Mouse (Mus musculus): ENCODE results near the gene Gss. TPM values are rescaled to one million over a fixed set of nuclear protein-coding genes. Genes with fewer than 3 reads are reported as not detected.
"Not testable (repeated sequence)": the region's sequence is repeated elsewhere in the genome, so short reads cannot be mapped to it uniquely, and the experiment has no call there.

Gss gene
- polyA plus RNA-seq, 1 experiment from 2014 or later, result 24.2 TPM

GRCm38 (mm10) chr2:155616971-155617370 lies 24.4 kb upstream of the Gss start:
- Histone ChIP-seq H3K36me3 (peaks cover 80% of the 10 kb centered on the region), H3K27ac (replicated peaks) (no peak overlapping the region), H3K9me3 (no peaks in the 10 kb centered on the region), H3K9ac (peak overlapping the region; percentile 50; the same call in 1 of the 2 replicates), H3K27me3 (replicated peaks) (0 out of 2 replicates have a peak, but pooled peaks cover 6% of the 10 kb centered on the region), H3K4me1 (peaks cover 54% of the 10 kb centered on the region), H3K4me2 (no peak overlapping the region), H3K4me3 (no peak overlapping the region)
- ATAC-seq (ENCODE audit: extremely low read depth, insufficient number of reproducible peaks, low FRiP score, low TSS enrichment), result no peak
- 39% methylated on average over 6 of the region's 6 CpGs for WGBS

- Histone ChIP-seq H3K36me3 (peaks cover 52% of the 10 kb centered on the region), H3K9ac (peak overlapping the region; percentile 85), H3K27ac (replicated peaks) (peak overlapping the region; percentile 25; the same call in 1 of the 2 replicates), H3K4me1 (peaks cover 57% of the 10 kb centered on the region), H3K27me3 (replicated peaks) (no peaks in the 10 kb centered on the region), H3K9me3 (no peaks in the 10 kb centered on the region), H3K4me2 (peak overlapping the region; percentile 84), H3K4me3 (peak overlapping the region; percentile 55)
- 45% methylated on average over 8 of the region's 8 CpGs for whole genome bisulfite sequencing
- no peak for ATAC-seq (ENCODE audit: extremely low read depth, insufficient number of reproducible peaks, low FRiP score, low TSS enrichment)
Measured at GRCm38 (mm10) chr2:155613953-155614352, 21.3 kb upstream of the Gss start.

- Histone ChIP-seq H3K27ac (replicated peaks) (peak overlapping the region; percentile 90), H3K9ac (peak overlapping the region; percentile 85), H3K27me3 (replicated peaks) (no peaks in the 10 kb centered on the region), H3K9me3 (no peaks in the 10 kb centered on the region), H3K36me3 (peaks cover 46% of the 10 kb centered on the region), H3K4me2 (peak overlapping the region; percentile 84), H3K4me1 (peaks cover 52% of the 10 kb centered on the region), H3K4me3 (peak overlapping the region; percentile 55)
- ATAC-seq (ENCODE audit: extremely low read depth, insufficient number of reproducible peaks, low FRiP score, low TSS enrichment), result peak; percentile 82
- 3% methylated on average over 20 of the region's 20 CpGs for WGBS
Measured at GRCm38 (mm10) chr2:155613326-155613755, 20.7 kb upstream of the Gss start.

- WGBS, result 48% methylated on average over 9 of the region's 9 CpGs
- Histone ChIP-seq H3K4me1 (peaks cover 54% of the 10 kb centered on the region), H3K27ac (replicated peaks) (peak overlapping the region; percentile 90), H3K9me3 (no peaks in the 10 kb centered on the region), H3K9ac (peak overlapping the region; percentile 85), H3K4me2 (peak overlapping the region; percentile 84), H3K36me3 (peaks cover 33% of the 10 kb centered on the region), H3K4me3 (peak overlapping the region; percentile 55), H3K27me3 (replicated peaks) (no peaks in the 10 kb centered on the region)
- no peak for ATAC-seq (ENCODE audit: extremely low read depth, insufficient number of reproducible peaks, low FRiP score, low TSS enrichment)
Measured at GRCm38 (mm10) chr2:155611834-155612550, 19.4 kb upstream of the Gss start.

DNA sequence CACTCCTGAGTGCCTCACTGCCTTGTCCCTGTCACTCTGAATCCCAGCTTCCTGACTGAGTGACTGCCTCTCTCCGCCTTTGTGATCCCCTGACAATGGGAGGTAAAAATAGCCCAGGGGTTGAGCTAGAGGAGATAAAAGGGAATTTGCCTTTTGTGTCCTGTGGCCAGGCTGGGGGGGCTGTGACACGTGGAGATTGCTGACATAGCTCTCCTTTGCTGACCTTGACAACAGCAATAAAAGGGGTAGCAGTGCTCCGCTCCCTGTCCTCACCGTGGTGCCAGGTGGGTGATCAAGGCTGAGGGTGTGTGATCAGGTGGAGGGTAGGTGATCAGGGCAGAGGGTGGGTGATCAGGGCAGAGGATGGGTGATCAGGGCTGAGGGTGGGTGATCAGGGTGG lies 18.4 kb upstream of the Gss start, which contains the start of gene Myh7b:
TSS of gene Myh7b (plus strand) at position 235 of the 400 bp plus-strand sequence.
- H3K4me3 ChIP-seq, result peak within 1 kb of the TSS; percentile 55
- H3K9ac ChIP-seq, result peak within 1 kb of the TSS; percentile 85

GRCm38 (mm10) chr2:155606360-155606759 lies 13.8 kb upstream of the Gss start:
- ATAC-seq (ENCODE audit: extremely low read depth, insufficient number of reproducible peaks, low FRiP score, low TSS enrichment), result no peak
- Histone ChIP-seq H3K9ac (peak overlapping the region; percentile 61; the same call in 1 of the 2 replicates), H3K9me3 (no peaks in the 10 kb centered on the region), H3K4me3 (no peak overlapping the region), H3K27ac (replicated peaks) (peak overlapping the region; percentile 91), H3K36me3 (no peaks in the 10 kb centered on the region), H3K4me1 (peaks cover 44% of the 10 kb centered on the region), H3K4me2 (peak overlapping the region; percentile 56), H3K27me3 (replicated peaks) (no peaks in the 10 kb centered on the region)
- WGBS, result 46% methylated on average over 4 of the region's 4 CpGs

More for the DNA sequence above, 18.4 kb upstream of the Gss start, which contains the start of gene Myh7b:
- peak within 1 kb of the TSS; percentile 84 for H3K4me2 ChIP-seq
- WGBS, result 32% methylated on average over 4 of the region's 4 CpGs
- H3K27ac ChIP-seq (replicated peaks), result peak within 1 kb of the TSS; percentile 90
- H3K27me3 ChIP-seq (replicated peaks), result no peaks in the 10 kb centered on the region
- ATAC-seq (ENCODE audit: extremely low read depth, insufficient number of reproducible peaks, low FRiP score, low TSS enrichment), result peak; percentile 22; the same call in 1 of the 2 replicates
- peaks cover 56% of the 10 kb centered on the region for H3K4me1 ChIP-seq
- H3K9me3 ChIP-seq, result no peaks in the 10 kb centered on the region
- peaks cover 24% of the 10 kb centered on the region for H3K36me3 ChIP-seq

DNA sequence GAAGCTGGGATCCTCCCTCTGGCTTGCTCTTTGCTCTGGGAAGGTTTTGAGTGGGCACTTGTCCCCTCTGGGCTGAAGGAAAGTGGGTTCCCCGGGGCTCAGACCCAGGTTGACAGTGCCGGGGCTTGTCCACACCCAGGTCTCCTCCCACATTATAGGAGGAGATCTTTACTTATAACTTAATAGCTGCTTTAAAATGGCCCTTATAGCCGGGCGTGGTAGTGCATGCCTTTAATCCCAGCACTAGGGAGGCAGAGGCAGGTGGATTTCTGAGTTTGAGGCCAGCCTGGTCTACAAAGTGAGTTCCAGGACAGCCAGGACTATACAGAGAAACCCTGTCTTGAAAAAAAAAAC lies 12.6 kb upstream of the Gss start:
- peak overlapping the region; percentile 63 for H3K9ac ChIP-seq
- peak overlapping the region; percentile 56 for H3K4me2 ChIP-seq
- not testable (repeated sequence) for H3K9me3 ChIP-seq; H3K36me3 ChIP-seq; H3K4me3 ChIP-seq; H3K27me3 ChIP-seq (replicated peaks); ATAC-seq (ENCODE audit: extremely low read depth, insufficient number of reproducible peaks, low FRiP score, low TSS enrichment)
- H3K4me1 ChIP-seq, result peaks cover 38% of the 10 kb centered on the region
- WGBS, result 46% methylated on average over 4 of the region's 4 CpGs
- H3K27ac ChIP-seq (replicated peaks), result peak overlapping the region; percentile 91

DNA sequence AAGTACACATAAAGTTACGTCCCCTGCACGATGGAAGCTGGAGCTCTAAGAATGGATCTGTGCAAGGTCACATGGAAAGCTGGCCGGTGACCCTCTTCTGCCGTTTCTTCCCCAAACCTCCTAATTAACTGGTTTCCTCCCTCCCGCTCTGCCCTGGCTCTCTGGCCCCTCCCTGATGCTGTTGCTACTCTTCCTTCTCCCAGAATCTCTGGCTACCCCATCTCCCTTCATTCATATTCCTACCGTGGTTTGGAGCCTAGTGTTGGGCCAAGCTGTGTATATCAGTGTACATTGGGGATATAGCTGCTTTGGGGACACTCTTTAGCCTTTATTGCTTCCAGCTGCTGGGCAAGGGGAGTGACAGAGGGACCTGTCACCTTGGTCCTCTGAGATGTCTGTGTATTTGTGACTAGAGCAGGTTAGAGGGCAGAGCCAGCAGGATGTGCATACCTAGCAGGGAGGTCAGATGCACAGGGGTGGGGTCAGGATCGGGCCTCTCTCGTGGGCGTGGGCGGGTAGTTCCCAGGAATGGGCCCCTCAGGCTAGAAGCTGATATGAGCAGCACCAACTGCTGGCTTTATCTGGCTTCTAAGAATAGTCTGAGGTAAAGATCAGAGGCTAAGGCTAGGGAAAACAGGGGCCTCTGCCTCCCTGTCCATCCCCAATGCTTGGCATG lies 12.1 kb upstream of the Gss start:
- Histone ChIP-seq H3K4me3 (no peak overlapping the region), H3K4me2 (peak overlapping the region; percentile 56), H3K4me1 (peaks cover 38% of the 10 kb centered on the region), H3K9ac (peak overlapping the region; percentile 67), H3K9me3 (no peaks in the 10 kb centered on the region), H3K27me3 (replicated peaks) (no peaks in the 10 kb centered on the region), H3K36me3 (no peaks in the 10 kb centered on the region), H3K27ac (replicated peaks) (peak overlapping the region; percentile 91)
- WGBS, result 25% methylated on average over 10 of the region's 10 CpGs
- peak; percentile 44; the same call in 1 of the 2 replicates for ATAC-seq (ENCODE audit: extremely low read depth, insufficient number of reproducible peaks, low FRiP score, low TSS enrichment)

DNA sequence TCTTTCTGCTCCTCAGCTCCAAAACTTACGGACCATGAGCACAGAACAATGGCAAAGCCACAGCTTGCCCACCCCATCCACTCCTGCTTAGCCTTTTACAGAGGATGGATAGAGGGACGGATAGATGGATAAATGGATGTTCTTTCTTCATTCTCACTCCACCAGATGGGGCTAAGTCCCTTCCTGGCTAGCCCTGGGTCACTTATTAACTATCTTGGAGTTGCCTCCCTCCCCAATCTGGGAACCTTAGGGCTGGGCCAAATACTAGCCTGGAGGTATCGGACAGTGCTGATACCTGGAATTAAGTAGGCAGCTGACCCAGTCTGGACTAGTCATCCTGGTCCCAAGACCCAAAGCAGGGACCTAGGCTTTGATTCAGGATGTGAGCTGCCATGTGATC lies 11.1 kb upstream of the Gss start:
- 61% methylated on average over 3 of the region's 3 CpGs for WGBS
- Histone ChIP-seq H3K4me1 (peaks cover 38% of the 10 kb centered on the region), H3K9ac (no peak overlapping the region), H3K27me3 (replicated peaks) (no peaks in the 10 kb centered on the region), H3K9me3 (no peaks in the 10 kb centered on the region), H3K27ac (replicated peaks) (peak overlapping the region; percentile 91; the same call in 1 of the 2 replicates), H3K36me3 (no peaks in the 10 kb centered on the region), H3K4me3 (no peak overlapping the region), H3K4me2 (no peak overlapping the region)
- ATAC-seq (ENCODE audit: extremely low read depth, insufficient number of reproducible peaks, low FRiP score, low TSS enrichment), result no peak

DNA sequence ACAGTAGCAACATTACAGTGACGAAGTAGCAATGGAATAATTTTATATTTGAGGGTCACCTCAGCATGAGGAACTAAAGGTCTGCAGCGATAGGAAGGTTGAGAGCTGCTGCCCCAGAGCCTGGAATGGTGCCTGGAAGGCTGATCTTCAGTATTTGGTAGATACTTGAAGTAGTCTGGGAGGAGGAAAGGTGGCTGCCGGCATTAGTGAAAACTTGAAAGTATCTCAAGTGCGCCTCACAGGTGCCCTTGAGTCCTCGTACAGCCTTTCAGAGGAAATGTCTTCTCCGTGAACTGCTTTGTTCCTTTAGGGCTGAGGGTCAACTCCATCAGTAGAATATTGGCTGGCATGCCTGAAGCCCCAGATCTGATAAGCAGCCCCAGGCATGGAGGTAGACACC lies 2.9 kb upstream of the Gss start:
- H3K27ac ChIP-seq (replicated peaks), result no peak overlapping the region
- 0 out of 2 replicates have a peak, but pooled peaks cover 4% of the 10 kb centered on the region for H3K27me3 ChIP-seq (replicated peaks)
- H3K36me3 ChIP-seq, result no peaks in the 10 kb centered on the region
- 73% methylated on average over 6 of the region's 6 CpGs for WGBS
- peaks cover 23% of the 10 kb centered on the region for H3K4me1 ChIP-seq
- no peak overlapping the region for H3K9ac ChIP-seq
- H3K9me3 ChIP-seq, result no peaks in the 10 kb centered on the region
- ATAC-seq (ENCODE audit: extremely low read depth, insufficient number of reproducible peaks, low FRiP score, low TSS enrichment), result no peak
- H3K4me3 ChIP-seq, result no peak overlapping the region
- no peak overlapping the region for H3K4me2 ChIP-seq

DNA sequence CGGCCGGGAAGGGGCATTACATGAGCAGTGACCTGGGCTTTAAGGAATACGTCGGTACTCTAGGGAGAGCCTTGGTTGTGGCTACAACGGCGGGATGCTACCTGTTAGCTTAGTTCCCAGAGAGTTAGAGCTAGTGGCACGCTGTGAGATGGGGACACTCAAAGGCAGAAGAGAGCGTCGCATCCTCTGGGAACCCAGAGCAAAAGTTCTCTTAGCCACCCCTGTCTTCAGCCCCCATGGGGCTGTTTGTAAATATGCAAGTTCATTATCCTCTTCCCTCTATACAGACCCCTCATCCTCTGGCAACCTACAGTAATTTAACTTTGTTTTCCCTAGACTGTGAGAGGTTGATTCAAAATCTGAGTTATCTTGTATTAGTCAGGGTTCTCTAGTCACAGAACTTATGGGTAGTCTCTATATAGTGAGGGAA lies 259 bp upstream of the Gss start:
- H3K4me1 ChIP-seq, result peaks cover 23% of the 10 kb centered on the region
- no peak for ATAC-seq (ENCODE audit: extremely low read depth, insufficient number of reproducible peaks, low FRiP score, low TSS enrichment)

More for the DNA sequence above, 259 bp upstream of the Gss start:
- Histone ChIP-seq H3K4me2 (peak overlapping the region; percentile 79), H3K27ac (replicated peaks) (peak overlapping the region; percentile 87), H3K27me3 (replicated peaks) (0 out of 2 replicates have a peak, but pooled peaks cover 4% of the 10 kb centered on the region), H3K36me3 (no peaks in the 10 kb centered on the region), H3K4me3 (peak overlapping the region; percentile 70), H3K9ac (peak overlapping the region; percentile 89), H3K9me3 (no peaks in the 10 kb centered on the region)
- WGBS, result 1% methylated on average over 9 of the region's 9 CpGs

Data from heart, embryonic 13.5 days (tissue).